Mouse (Mus musculus) heart, postnatal 36 days (tissue): Measurements from ENCODE around the gene Chn2. TPM values are rescaled to one million over a fixed set of nuclear protein-coding genes. Genes with fewer than 3 reads are reported as not detected.
"Not testable (repeated sequence)": the region's sequence is repeated elsewhere in the genome, so short reads cannot be mapped to it uniquely, and the experiment has no call there.

ENCODE experiments used
- DNase-seq, 2 experiments: peaks; one replicate each; pipeline ENCODE4 v3.0.0; 2021 to 2022
- intact Hi-C: fragments of 180-260 bp; cut with DNase I; formaldehyde crosslinking; loops from one replicate; pipeline ENCODE4 v1.15.1; 2025
- total RNA-seq, 2 experiments: library from RNA; stranded (reverse); gene quantifications; 2 replicates each; pipeline ENCODE4 v1.2.3; 2021

The Chn2 gene
- total RNA-seq, 2 experiments from 2014 or later, result 2.6 to 3.2 TPM

GRCm38 (mm10) chr6:54177081-54177480 lies 137.7 kb downstream of the Chn2 start:
- DNase-seq, intact Hi-C loops: not testable (repeated sequence)

GRCm38 (mm10) chr6:54179056-54179873 lies 139.9 kb downstream of the Chn2 start:
- no peak for DNase-seq
- intact Hi-C loops, result no loop called here

GRCm38 (mm10) chr6:54179874-54180212 lies 140.5 kb downstream of the Chn2 start:
- intact Hi-C loops, result no loop called here
- no peak for DNase-seq

- intact Hi-C loops, result no loop called here
- no peak for DNase-seq
These were observed 144.6 kb downstream of the Chn2 start for GRCm38 (mm10) chr6:54183825-54184578.

- intact Hi-C loops, result no loop called here
- no peak for DNase-seq
These were observed 154.4 kb downstream of the Chn2 start for GRCm38 (mm10) chr6:54193631-54194305.

GRCm38 (mm10) chr6:54197821-54198412 lies 158.6 kb downstream of the Chn2 start:
- no peak for DNase-seq
- intact Hi-C loops, result no loop called here

- DNase-seq, result no peak
- intact Hi-C loops, result no loop called here
These were observed 160.2 kb downstream of the Chn2 start for GRCm38 (mm10) chr6:54199516-54199915.

- no peak for DNase-seq
- intact Hi-C loops, result no loop called here
These were observed 160.8 kb downstream of the Chn2 start for GRCm38 (mm10) chr6:54200031-54200722.

- DNase-seq, result no peak
- intact Hi-C loops, result no loop called here
These were observed 163.1 kb downstream of the Chn2 start for GRCm38 (mm10) chr6:54202311-54203020.

GRCm38 (mm10) chr6:54203316-54203715 lies 164.0 kb downstream of the Chn2 start:
- intact Hi-C loops, result no loop called here
- no peak for DNase-seq

GRCm38 (mm10) chr6:54203926-54204325 lies 164.6 kb downstream of the Chn2 start:
- intact Hi-C loops, result loop anchor here (2.0 kb wide), 1 partner anchor 25 kb away; no protein-coding TSS in a partner anchor
- no peak for DNase-seq

GRCm38 (mm10) chr6:54204931-54205330 lies 165.6 kb downstream of the Chn2 start:
- DNase-seq, result no peak
- intact Hi-C loops, result loop anchor here (2.0 kb wide), 1 partner anchor 24 kb away; no protein-coding TSS in a partner anchor

GRCm38 (mm10) chr6:54205471-54205870 lies 166.1 kb downstream of the Chn2 start:
- intact Hi-C loops, result loop anchor here (2.0 kb wide), 1 partner anchor 23 kb away; no protein-coding TSS in a partner anchor
- no peak for DNase-seq

GRCm38 (mm10) chr6:54206221-54206738 lies 166.9 kb downstream of the Chn2 start:
- no peak for DNase-seq
- intact Hi-C loops, result no loop called here

- intact Hi-C loops, result no loop called here
- no peak for DNase-seq
These were observed 169.4 kb downstream of the Chn2 start for GRCm38 (mm10) chr6:54208786-54209185.

GRCm38 (mm10) chr6:54210971-54211370 lies 171.6 kb downstream of the Chn2 start:
- intact Hi-C loops, result no loop called here
- DNase-seq, result no peak

- intact Hi-C loops, result no loop called here
- no peak for DNase-seq
These were observed 172.6 kb downstream of the Chn2 start for GRCm38 (mm10) chr6:54211939-54212338.

GRCm38 (mm10) chr6:54213743-54214142 lies 174.4 kb downstream of the Chn2 start:
- no peak for DNase-seq
- intact Hi-C loops, result no loop called here

GRCm38 (mm10) chr6:54215636-54216035 lies 176.3 kb downstream of the Chn2 start:
- intact Hi-C loops, result no loop called here
- DNase-seq, result no peak
